In the genomic region with DNA sequence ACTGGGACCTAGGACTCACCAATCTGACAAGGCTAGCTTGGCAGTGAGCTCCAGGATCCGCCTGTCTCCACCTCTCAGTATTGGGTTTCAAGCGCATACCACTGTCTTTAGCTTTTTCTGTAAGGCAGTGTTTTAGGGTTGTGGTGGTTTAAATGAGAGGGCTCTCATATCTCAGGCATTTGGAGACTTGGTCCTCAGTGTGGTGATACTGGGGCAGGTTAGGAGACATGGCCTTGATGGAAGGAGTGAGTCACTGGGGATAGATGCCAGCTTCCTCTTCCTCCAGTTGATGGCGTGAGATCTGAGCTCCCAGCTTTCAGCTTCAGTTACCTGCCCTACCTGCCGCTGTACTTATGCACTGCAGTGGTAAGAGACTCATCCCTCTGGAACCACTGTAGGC, we compare ENCODE assay signal across 1 mouse cellular context.
A peak's percentile ranks its signal among the peaks of the same experiment; 100 is the strongest.
TF ChIP-seq lines count a peak whose summit lies in the region.

No protein-coding gene starts in this region.

TF ChIP-seq in CH12.LX, 34 proteins besides CTCF, POLR2A, EP300 and RAD21 (continued from another document):
- TF ChIP-seq JUN (IDR thresholded peaks at IDR 0.05; ENCODE audit: insufficient read depth, low read depth, low read length) (0 out of 2 replicates have a peak, but pooled peaks have one; percentile 7), ELF1 (IDR thresholded peaks at IDR 0.05; ENCODE audit: low read depth, low read length) (no peak)
TF ChIP-seq in CH12.LX: peak in this region for 2.
